Mouse (Mus musculus): ENCODE measurements around the gene Tapt1.

DNA sequence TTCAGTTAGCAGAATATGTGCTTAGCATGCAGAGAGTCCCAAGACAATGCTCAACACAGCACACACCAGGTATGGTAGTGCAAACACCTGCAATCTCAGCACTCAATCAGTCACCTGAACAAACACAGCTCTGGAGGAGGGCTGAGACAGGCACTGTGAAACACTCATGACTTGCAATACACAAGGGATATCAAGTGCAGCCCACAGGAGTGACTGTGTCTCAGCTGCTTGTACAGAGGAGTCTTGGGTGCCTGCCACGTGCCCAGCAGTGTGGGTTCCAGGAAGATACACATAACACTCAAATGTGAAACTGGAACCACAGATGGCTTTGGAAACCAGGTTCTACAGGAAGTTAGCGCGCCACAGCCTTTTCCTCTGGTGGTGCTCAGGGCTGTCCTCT lies 44.8 kb downstream of the Tapt1 start:
- TF ChIP-seq POLR2A (IDR thresholded peaks at IDR 0.05; ENCODE audit: insufficient read depth, low read length) (no peak), CTCF (IDR thresholded peaks at IDR 0.05; ENCODE audit: low read depth, low read length) (no peak)
